Mouse (Mus musculus) cerebellum, adult 2 months (tissue): ENCODE measurements around the gene Lasp1. TPM values are rescaled to one million over a fixed set of nuclear protein-coding genes. Genes with fewer than 3 reads are reported as not detected.

Experiments
- DNase-seq, 2 experiments: peaks; one replicate each; pipeline ENCODE4 v3.0.0; 2021
- H3K27ac ChIP-seq: fragments of 200-500 bp; 2 replicates; pipeline ENCODE4 v1.5.1; 2012; ENCODE audit warnings: low read length, control low read depth, inconsistent platforms; ENCODE audit not compliant: insufficient read depth
- H3K27me3 ChIP-seq: fragments of 200-500 bp; 2 replicates; pipeline ENCODE4 v1.6.1; 2012; ENCODE audit warnings: inconsistent platforms, mild to moderate bottlenecking, low read length, moderate library complexity; ENCODE audit not compliant: control insufficient read depth, insufficient read depth
- H3K4me1 ChIP-seq: fragments of 200-500 bp; 2 replicates; pipeline ENCODE4 v1.6.1; 2011; ENCODE audit warnings: low read length; ENCODE audit not compliant: control insufficient read depth, insufficient read depth
- H3K4me3 ChIP-seq: fragments of 200-500 bp; replicated peaks from 2 replicates; pipeline ENCODE3; 2011; ENCODE audit warnings: mild to moderate bottlenecking, low read depth, low read length, control low read depth; ENCODE audit not compliant: insufficient read depth
- CTCF ChIP-seq: fragments of 200-500 bp; IDR thresholded peaks from 2 replicates; pipeline ENCODE4 v1.5.1; 2011; ENCODE audit warnings: low read depth, mild to moderate bottlenecking, control low read depth, low read length, moderate library complexity, borderline replicate concordance; ENCODE audit not compliant: insufficient read depth
- POLR2A ChIP-seq: fragments of 200-500 bp; IDR thresholded peaks from 2 replicates; pipeline ENCODE4 v1.6.1; 2011; ENCODE audit warnings: low read length, control low read depth, borderline replicate concordance; ENCODE audit not compliant: insufficient read depth
- WGBS: fragments of 180-500 bp; shearing (Covaris S2); methylation state at CpG from one replicate; pipeline ENCODE4 v1.1.7; 2018; 5-methylcytosine and 5-hydroxymethylcytosine counted together
- polyA plus RNA-seq: library from polyadenylated mRNA; depleted of rRNA; stranded (reverse); fragments of >200 nt; gene quantifications from 2 replicates; pipeline ENCODE4 v1.2.3, GENCODE M21; 2012

Lasp1 gene
- polyA plus RNA-seq, 1 experiment: 74.9 TPM

- WGBS: 8% methylated on average over 9 of the region's 9 CpGs
- Histone ChIP-seq H3K4me1 (peaks cover 60% of the 10 kb centered on the region), H3K27ac (no peak overlapping the region), H3K4me3 (no peak overlapping the region), H3K27me3 (no peaks in the 10 kb centered on the region)
- no peak for TF ChIP-seq POLR2A
- no peak for TF ChIP-seq CTCF
- DNase-seq: peak in 1 of 2 experiments; percentile 32
Measured at GRCm38 (mm10) chr11:97804841-97805661, 6.3 kb downstream of the Lasp1 start.

GRCm38 (mm10) chr11:97805662-97806612 is 7.1 kb downstream of the Lasp1 start:
- peak in 1 of 2 experiments; percentile 31 for DNase-seq
- Histone ChIP-seq H3K4me1 (peaks cover 63% of the 10 kb centered on the region), H3K27ac (no peak overlapping the region), H3K4me3 (no peak overlapping the region), H3K27me3 (no peaks in the 10 kb centered on the region)
- TF ChIP-seq CTCF (no peak), POLR2A (no peak)
- 26% methylated on average over 15 of the region's 15 CpGs for WGBS

GRCm38 (mm10) chr11:97806613-97806964 is 7.8 kb downstream of the Lasp1 start:
- DNase-seq: no peak
- Histone ChIP-seq H3K4me1 (peaks cover 62% of the 10 kb centered on the region), H3K4me3 (no peak overlapping the region), H3K27ac (no peak overlapping the region), H3K27me3 (no peaks in the 10 kb centered on the region)
- no peak for TF ChIP-seq CTCF
- TF ChIP-seq POLR2A: no peak
- WGBS: 50% methylated on average over 7 of the region's 7 CpGs

GRCm38 (mm10) chr11:97807626-97808025 is 8.8 kb downstream of the Lasp1 start:
- H3K27me3 ChIP-seq: no peaks in the 10 kb centered on the region
- H3K4me3 ChIP-seq: no peak overlapping the region
- peaks cover 61% of the 10 kb centered on the region for H3K4me1 ChIP-seq
- peak overlapping the region; percentile 30; the same call in 1 of the 2 replicates for H3K27ac ChIP-seq
- peak in 1 of 2 experiments; percentile 31 for DNase-seq
- 15% methylated on average over 6 of the region's 6 CpGs for WGBS
- no peak for TF ChIP-seq CTCF
- TF ChIP-seq POLR2A: no peak

GRCm38 (mm10) chr11:97808093-97808492 is 9.3 kb downstream of the Lasp1 start:
- WGBS: 32% methylated on average over 2 of the region's 2 CpGs
- peaks cover 65% of the 10 kb centered on the region for H3K4me1 ChIP-seq
- H3K27me3 ChIP-seq: no peaks in the 10 kb centered on the region
- no peak overlapping the region for H3K4me3 ChIP-seq
- TF ChIP-seq CTCF: no peak
- TF ChIP-seq POLR2A: no peak
- DNase-seq: peak in 1 of 2 experiments; percentile 25
- H3K27ac ChIP-seq: no peak overlapping the region

GRCm38 (mm10) chr11:97808621-97809234 is 9.9 kb downstream of the Lasp1 start:
- H3K4me1 ChIP-seq: peaks cover 70% of the 10 kb centered on the region
- TF ChIP-seq POLR2A (no peak), CTCF (no peak)
- 23% methylated on average over 5 of the region's 5 CpGs for WGBS
- no peaks in the 10 kb centered on the region for H3K27me3 ChIP-seq
- peak; percentile 72 to 76 for DNase-seq
- no peak overlapping the region for H3K4me3 ChIP-seq
- H3K27ac ChIP-seq: peak overlapping the region; percentile 30; the same call in 1 of the 2 replicates

- peaks cover 72% of the 10 kb centered on the region for H3K4me1 ChIP-seq
- no peak overlapping the region for H3K4me3 ChIP-seq
- WGBS: 57% methylated on average over 7 of the region's 7 CpGs
- H3K27me3 ChIP-seq: no peaks in the 10 kb centered on the region
- peak overlapping the region; percentile 30; the same call in 1 of the 2 replicates for H3K27ac ChIP-seq
- DNase-seq: peak in 1 of 2 experiments; percentile 37
- TF ChIP-seq CTCF (no peak), POLR2A (no peak)
Measured at GRCm38 (mm10) chr11:97809235-97810121, 10.7 kb downstream of the Lasp1 start.
